Mouse (Mus musculus) liver, embryonic 16.5 days (tissue): Measurements from ENCODE around the gene Gdap1l1. TPM values are rescaled to one million over a fixed set of nuclear protein-coding genes. Genes with fewer than 3 reads are reported as not detected.

Source experiments
- ATAC-seq: fragments of 200-750 bp; cut with Nextera tagmentation; 2 replicates; pipeline ENCODE4 v1.8.0; 2017; ENCODE audit warnings: low read depth, mild to moderate bottlenecking, moderate number of reproducible peaks, moderate library complexity
- H3K27ac ChIP-seq: fragments of 300-500 bp; sonication (generic); 2 replicates; pipeline ENCODE4 v1.5.1; 2014; ENCODE audit warnings: mild to moderate bottlenecking, low read length
- H3K27me3 ChIP-seq: fragments of 300-500 bp; sonication (generic); 2 replicates; pipeline ENCODE4 v1.6.1; 2014; ENCODE audit warnings: low read depth, low read length, mixed read lengths; ENCODE audit not compliant: control insufficient read depth, insufficient read depth
- H3K36me3 ChIP-seq: fragments of 300-500 bp; sonication (generic); 2 replicates; pipeline ENCODE4 v1.6.1; 2014; ENCODE audit warnings: mild to moderate bottlenecking; ENCODE audit not compliant: control insufficient read depth, insufficient read depth
- H3K4me1 ChIP-seq: fragments of 300-500 bp; sonication (generic); 2 replicates; pipeline ENCODE4 v1.6.1; 2014; ENCODE audit warnings: low read depth, low read length, mixed read lengths; ENCODE audit not compliant: control insufficient read depth
- H3K4me2 ChIP-seq: fragments of 300-500 bp; sonication (generic); 2 replicates; pipeline ENCODE4 v1.6.1; 2014; ENCODE audit warnings: low read depth, low read length, mixed read lengths
- H3K4me3 ChIP-seq: fragments of 300-500 bp; sonication (generic); 2 replicates; pipeline ENCODE4 v1.5.1; 2014; ENCODE audit warnings: low read depth, mild to moderate bottlenecking, low read length
- H3K9ac ChIP-seq: fragments of 300-500 bp; sonication (generic); 2 replicates; pipeline ENCODE4 v1.6.1; 2014; ENCODE audit warnings: low read depth, low read length
- H3K9me3 ChIP-seq: fragments of 300-500 bp; sonication (generic); replicated peaks from 2 replicates; pipeline ENCODE4 v1.6.1; 2016; ENCODE audit warnings: low read length; ENCODE audit not compliant: control insufficient read depth
- whole genome bisulfite sequencing: fragments of 180-500 bp; shearing (Covaris S2); extraction: QIAGEN DNeasy Blood & Tissue Kit; methylation state at CpG from one replicate; pipeline ENCODE4 v1.1.7; 2014; ENCODE audit not compliant: insufficient replicate concordance; 5-methylcytosine and 5-hydroxymethylcytosine counted together
- polyA plus RNA-seq: library from polyadenylated mRNA; unstranded; fragments of >200 nt; fragmentation: Nextera tagmentation; extraction: Ambion mirVana; gene quantifications from 2 replicates; pipeline ENCODE4 v1.2.1, GENCODE M21; 2015

Gene Gdap1l1
- polyA plus RNA-seq, 1 experiment from 2014 or later, result 0.12 TPM

- H3K36me3 ChIP-seq, result peaks cover 2% of the 10 kb centered on the region; the same call in 1 of the 2 replicates
- H3K4me3 ChIP-seq, result no peak overlapping the region
- ATAC-seq, result no peak
- no peaks in the 10 kb centered on the region; the same call in 1 of the 2 replicates for H3K4me1 ChIP-seq
- no peak overlapping the region for H3K9ac ChIP-seq
- no peaks in the 10 kb centered on the region; the same call in 1 of the 2 replicates for H3K27me3 ChIP-seq
- no peaks in the 10 kb centered on the region for H3K9me3 ChIP-seq
- 63% methylated on average over 6 of the region's 6 CpGs for WGBS
- H3K27ac ChIP-seq, result no peak overlapping the region
- H3K4me2 ChIP-seq, result no peak overlapping the region
These were observed 26.3 kb downstream of the Gdap1l1 start for GRCm38 (mm10) chr2:163464562-163464961.

- H3K27ac ChIP-seq, result no peak overlapping the region
- no peaks in the 10 kb centered on the region for H3K9me3 ChIP-seq
- peaks cover 6% of the 10 kb centered on the region for H3K4me1 ChIP-seq
- no peak overlapping the region for H3K9ac ChIP-seq
- no peak overlapping the region for H3K4me3 ChIP-seq
- H3K27me3 ChIP-seq, result no peaks in the 10 kb centered on the region
- ATAC-seq, result no peak
- WGBS, result 55% methylated on average over 8 of the region's 8 CpGs
- H3K36me3 ChIP-seq, result peaks cover 2% of the 10 kb centered on the region; the same call in 1 of the 2 replicates
- no peak overlapping the region for H3K4me2 ChIP-seq
These were observed 28.5 kb downstream of the Gdap1l1 start for GRCm38 (mm10) chr2:163466771-163467170.

GRCm38 (mm10) chr2:163467585-163467984, 29.3 kb downstream of the Gdap1l1 start:
- WGBS, result 83% methylated on average over 6 of the region's 6 CpGs
- Histone ChIP-seq H3K9me3 (no peaks in the 10 kb centered on the region), H3K9ac (no peak overlapping the region), H3K27me3 (no peaks in the 10 kb centered on the region), H3K4me1 (peaks cover 8% of the 10 kb centered on the region), H3K36me3 (peaks cover 2% of the 10 kb centered on the region; the same call in 1 of the 2 replicates), H3K27ac (no peak overlapping the region), H3K4me2 (no peak overlapping the region), H3K4me3 (no peak overlapping the region)
- ATAC-seq, result no peak

- Histone ChIP-seq H3K4me2 (no peak overlapping the region), H3K4me1 (peaks cover 8% of the 10 kb centered on the region), H3K9ac (no peak overlapping the region), H3K4me3 (no peak overlapping the region), H3K36me3 (peaks cover 2% of the 10 kb centered on the region; the same call in 1 of the 2 replicates), H3K27ac (no peak overlapping the region), H3K27me3 (no peaks in the 10 kb centered on the region), H3K9me3 (no peaks in the 10 kb centered on the region)
- 73% methylated on average over 6 of the region's 6 CpGs for WGBS
- ATAC-seq, result no peak
These were observed 30.6 kb downstream of the Gdap1l1 start for GRCm38 (mm10) chr2:163468866-163469265.

- no peak overlapping the region for H3K4me3 ChIP-seq
- peaks cover 2% of the 10 kb centered on the region; the same call in 1 of the 2 replicates for H3K36me3 ChIP-seq
- peaks cover 8% of the 10 kb centered on the region for H3K4me1 ChIP-seq
- 80% methylated on average over 15 of the region's 15 CpGs for WGBS
- H3K9me3 ChIP-seq, result no peaks in the 10 kb centered on the region
- no peaks in the 10 kb centered on the region for H3K27me3 ChIP-seq
- H3K27ac ChIP-seq, result no peak overlapping the region
- ATAC-seq, result no peak
- no peak overlapping the region for H3K9ac ChIP-seq
- H3K4me2 ChIP-seq, result no peak overlapping the region
These were observed 31.4 kb downstream of the Gdap1l1 start for GRCm38 (mm10) chr2:163469711-163470110.

GRCm38 (mm10) chr2:163471136-163471535, 32.9 kb downstream of the Gdap1l1 start:
- 65% methylated on average over 3 of the region's 3 CpGs for WGBS
- Histone ChIP-seq H3K4me3 (peak overlapping the region; percentile 89), H3K27me3 (no peaks in the 10 kb centered on the region), H3K9me3 (no peaks in the 10 kb centered on the region), H3K4me1 (peaks cover 8% of the 10 kb centered on the region), H3K4me2 (peak overlapping the region; percentile 94), H3K9ac (peak overlapping the region; percentile 84; the same call in 1 of the 2 replicates), H3K27ac (no peak overlapping the region), H3K36me3 (peaks cover 2% of the 10 kb centered on the region; the same call in 1 of the 2 replicates)
- no peak for ATAC-seq

- no peaks in the 10 kb centered on the region for H3K27me3 ChIP-seq
- H3K36me3 ChIP-seq, result peaks cover 2% of the 10 kb centered on the region; the same call in 1 of the 2 replicates
- peak overlapping the region; percentile 94 for H3K4me2 ChIP-seq
- no peaks in the 10 kb centered on the region for H3K9me3 ChIP-seq
- H3K4me3 ChIP-seq, result peak overlapping the region; percentile 89
- 3% methylated on average over 36 of the region's 36 CpGs for WGBS
- H3K4me1 ChIP-seq, result peaks cover 8% of the 10 kb centered on the region
- ATAC-seq, result peak; percentile 77
- peak overlapping the region; percentile 71 for H3K27ac ChIP-seq
- peak overlapping the region; percentile 84 for H3K9ac ChIP-seq
These were observed 33.6 kb downstream of the Gdap1l1 start for GRCm38 (mm10) chr2:163471710-163472465.

- Histone ChIP-seq H3K4me2 (peak within 1 kb of the TSS; percentile 94), H3K27ac (peak within 1 kb of the TSS; percentile 71), H3K9ac (peak within 1 kb of the TSS; percentile 84), H3K4me3 (peak within 1 kb of the TSS; percentile 89), H3K9me3 (no peaks in the 10 kb centered on the region), H3K4me1 (peaks cover 8% of the 10 kb centered on the region), H3K27me3 (no peaks in the 10 kb centered on the region), H3K36me3 (peaks cover 2% of the 10 kb centered on the region; the same call in 1 of the 2 replicates)
- peak; percentile 96 for ATAC-seq
- WGBS, result 0% methylated on average over 30 of the region's 30 CpGs
These were observed 34.2 kb downstream of the Gdap1l1 start, which contains the start of gene Fitm2 for GRCm38 (mm10) chr2:163472466-163472851. Fitm2 (minus strand) TSS chr2:163472629.

GRCm38 (mm10) chr2:163480191-163480825, 42.0 kb downstream of the Gdap1l1 start:
- 46% methylated on average over 18 of the region's 18 CpGs for WGBS
- no peaks in the 10 kb centered on the region for H3K4me1 ChIP-seq
- no peak overlapping the region for H3K27ac ChIP-seq
- H3K27me3 ChIP-seq, result peaks cover 14% of the 10 kb centered on the region
- H3K4me3 ChIP-seq, result no peak overlapping the region
- no peak for ATAC-seq
- H3K9ac ChIP-seq, result no peak overlapping the region
- H3K36me3 ChIP-seq, result no peaks in the 10 kb centered on the region
- H3K4me2 ChIP-seq, result no peak overlapping the region
- no peaks in the 10 kb centered on the region for H3K9me3 ChIP-seq
